Mouse (Mus musculus) CH12.LX (cell line): ENCODE measurements around the gene Scd2. TPM values are rescaled to one million over a fixed set of nuclear protein-coding genes. Genes with fewer than 3 reads are reported as not detected.
A peak's percentile ranks its signal among the peaks of the same experiment; 100 is the strongest.

Source experiments
- DNase-seq: peaks from one replicate; pipeline ENCODE4 v3.0.0-alpha.2; 2013; ENCODE audit errors: extremely low read depth
- H3K27ac ChIP-seq: 2 replicates; pipeline ENCODE4 v1.5.1; 2012; ENCODE audit warnings: low read depth, mild to moderate bottlenecking, control low read depth, moderate library complexity; ENCODE audit not compliant: insufficient read depth
- H3K27me3 ChIP-seq: replicated peaks from 2 replicates; pipeline ENCODE3; 2012; ENCODE audit warnings: inconsistent platforms
- H3K36me3 ChIP-seq, 2 experiments: replicated peaks in 1 of 2; 2 replicates each; pipeline versions ENCODE3 to v1.6.1; 2012; ENCODE audit warnings: inconsistent platforms in 1 of 2, low read length in 1 of 2, mild to moderate bottlenecking in 1 of 2, mixed read lengths in 1 of 2, moderate library complexity in 1 of 2; ENCODE audit not compliant: control insufficient read depth in 1 of 2, insufficient read depth in 1 of 2
- H3K4me1 ChIP-seq, 2 experiments: 2 replicates each; pipeline ENCODE4 v1.6.1; 2012; ENCODE audit warnings: inconsistent platforms in 1 of 2, moderate library complexity in 1 of 2; ENCODE audit not compliant: insufficient read depth in 2 of 2, control insufficient read depth in 1 of 2
- H3K4me2 ChIP-seq: 2 replicates; pipeline ENCODE4 v1.6.1; 2012; ENCODE audit warnings: low read depth, mild to moderate bottlenecking, control low read depth; ENCODE audit not compliant: poor library complexity, insufficient read depth, severe bottlenecking
- H3K4me3 ChIP-seq, 3 experiments: fragments of 150-350 bp in 1 of 3; sonication (generic) in 1 of 3; replicated peaks in 1 of 3; 2 replicates each; pipeline versions ENCODE3 to v1.5.1; 2011 to 2012; ENCODE audit warnings: low read depth in 2 of 3, low read length in 2 of 3, mild to moderate bottlenecking in 2 of 3, moderate library complexity in 2 of 3, control low read depth in 1 of 3, improper control_type of control experiment in 1 of 3, inconsistent platforms in 1 of 3, mixed read lengths in 1 of 3; ENCODE audit not compliant: poor library complexity in 1 of 3
- H3K79me2 ChIP-seq: replicated peaks from 2 replicates; pipeline ENCODE4 v1.6.1; 2012; ENCODE audit warnings: mild to moderate bottlenecking, moderate library complexity; ENCODE audit not compliant: control insufficient read depth, poor library complexity, insufficient read depth, severe bottlenecking; ENCODE audit errors: extremely low read depth
- H3K9ac ChIP-seq: 2 replicates; pipeline ENCODE4 v1.6.1; 2012; ENCODE audit warnings: low read depth, mild to moderate bottlenecking, control low read depth, moderate library complexity; ENCODE audit not compliant: insufficient read depth
- H3K9me3 ChIP-seq: replicated peaks from 2 replicates; pipeline ENCODE3; 2012; ENCODE audit warnings: low read length, inconsistent platforms, mixed read lengths
- BHLHE40 ChIP-seq: IDR thresholded peaks from 2 replicates; pipeline ENCODE4 v1.6.1; 2011; ENCODE audit warnings: mild to moderate bottlenecking, low read depth, low read length, improper control_type of control experiment
- CHD2 ChIP-seq: IDR thresholded peaks from 2 replicates; pipeline ENCODE4 v1.6.1; 2011; ENCODE audit warnings: low read length, improper control_type of control experiment
- E2F4 ChIP-seq: IDR thresholded peaks from 2 replicates; pipeline ENCODE4 v1.6.1; 2011; ENCODE audit warnings: low read depth, low read length, improper control_type of control experiment; ENCODE audit not compliant: insufficient replicate concordance
- ELF1 ChIP-seq: IDR thresholded peaks from 2 replicates; pipeline ENCODE4 v1.6.1; 2014; ENCODE audit warnings: low read depth, mild to moderate bottlenecking, inconsistent platforms, low read length, improper control_type of control experiment
- EP300 ChIP-seq: IDR thresholded peaks from 2 replicates; pipeline ENCODE4 v1.6.1; 2011; ENCODE audit warnings: low read length, improper control_type of control experiment
- ETS1 ChIP-seq: conservative IDR thresholded peaks from 2 replicates; pipeline ENCODE4 v1.6.1; 2012; ENCODE audit warnings: low read depth, mild to moderate bottlenecking, inconsistent platforms, low read length, improper control_type of control experiment, moderate library complexity
- IRF4 ChIP-seq: IDR thresholded peaks from 2 replicates; pipeline ENCODE4 v1.6.1; 2014; ENCODE audit warnings: low read depth, mild to moderate bottlenecking, inconsistent platforms, low read length, improper control_type of control experiment
- JUN ChIP-seq: IDR thresholded peaks from 2 replicates; pipeline ENCODE4 v1.6.1; 2011; ENCODE audit warnings: low read depth, mild to moderate bottlenecking, low read length, improper control_type of control experiment, moderate library complexity; ENCODE audit not compliant: insufficient read depth
- MAX ChIP-seq: IDR thresholded peaks from 2 replicates; pipeline ENCODE4 v1.6.1; 2011; ENCODE audit warnings: low read length, improper control_type of control experiment
- MXI1 ChIP-seq: IDR thresholded peaks from 2 replicates; pipeline ENCODE4 v1.6.1; 2011; ENCODE audit warnings: mild to moderate bottlenecking, low read depth, low read length, improper control_type of control experiment
- MYC ChIP-seq: IDR thresholded peaks from 2 replicates; pipeline ENCODE4 v1.6.1; 2011; ENCODE audit warnings: low read depth, mild to moderate bottlenecking, improper control_type of control experiment, low read length
- NRF1 ChIP-seq: IDR thresholded peaks from 2 replicates; pipeline ENCODE4 v1.6.1; 2014; ENCODE audit warnings: low read depth, mild to moderate bottlenecking, inconsistent platforms, low read length, improper control_type of control experiment, moderate library complexity
- POLR2A ChIP-seq: IDR thresholded peaks from 2 replicates; pipeline ENCODE4 v1.6.1; 2011; ENCODE audit warnings: low read depth, mild to moderate bottlenecking, improper control_type of control experiment, low read length
- RAD21 ChIP-seq: IDR thresholded peaks from 2 replicates; pipeline ENCODE4 v1.6.1; 2011; ENCODE audit warnings: low read depth, mild to moderate bottlenecking, low read length, improper control_type of control experiment, moderate library complexity
- SIN3A ChIP-seq: IDR thresholded peaks from 2 replicates; pipeline ENCODE4 v1.6.1; 2012; ENCODE audit warnings: low read length, improper control_type of control experiment, inconsistent platforms
- USF1 ChIP-seq: IDR thresholded peaks from 2 replicates; pipeline ENCODE4 v1.6.1; 2014; ENCODE audit warnings: low read depth, mild to moderate bottlenecking, inconsistent platforms, low read length, improper control_type of control experiment
- ZKSCAN1 ChIP-seq: IDR thresholded peaks from 2 replicates; pipeline ENCODE4 v1.6.1; 2012; ENCODE audit warnings: low read depth, inconsistent platforms, low read length, improper control_type of control experiment, borderline replicate concordance
- ZNF384 ChIP-seq: IDR thresholded peaks from 2 replicates; pipeline ENCODE4 v1.6.1; 2012; ENCODE audit warnings: low read depth, low read length, improper control_type of control experiment, inconsistent platforms
- dilution Hi-C: fragments of 300-500 bp; cut with MboI; formaldehyde crosslinking; loops from 2 replicates; pipeline ENCODE4 v1.14.3; 2020; ENCODE audit warnings: low sequenced_read_pairs; ENCODE audit not compliant: extremely low pct_unique_long_range_greater_than_20kb, extremely low pct_ligation_motif_present
- in situ Hi-C: fragments of 300-500 bp; cut with MboI; formaldehyde crosslinking; loops from 3 replicates; pipeline ENCODE4 v1.14.3; 2019; ENCODE audit warnings: low sequenced_read_pairs, low pct_ligation_motif_present, low pct_unique_long_range_greater_than_20kb, mixed read lengths
- polyA plus RNA-seq: library from polyadenylated mRNA; unstranded; fragments of >175 nt; gene quantifications from 2 replicates; pipeline ENCODE4 v1.2.1, GENCODE M21; 2012; ENCODE audit warnings: low read depth; ENCODE audit not compliant: insufficient read length
- total RNA-seq, 2 experiments: library from RNA; depleted of rRNA; stranded (reverse); fragments of 300-350 nt in 1 of 2; fragments of >200 nt in 1 of 2; gene quantifications; 2 replicates each; pipeline ENCODE4 v1.2.3; 2012 to 2014

Scd2 gene
- total and polyA plus RNA-seq, 3 experiments = 205 to 408 (median 212) TPM

- Histone ChIP-seq H3K27ac (peak overlapping the region; percentile 27), H3K4me2 (peak overlapping the region; percentile 90), H3K4me3 (peak overlapping the region; percentile 19 to 46 (median 42)), H3K4me1 (peaks cover 16 to 68% of the 10 kb centered on the region in 2 experiments), H3K9ac (peak overlapping the region; percentile 91), H3K36me3 (peaks cover 7 to 18% of the 10 kb centered on the region in 2 experiments), H3K9me3 (no peaks in the 10 kb centered on the region), H3K27me3 (no peaks in the 10 kb centered on the region), H3K79me2 (peaks cover 7% of the 10 kb centered on the region)
- peak; percentile 72 for DNase-seq
- dilution Hi-C loops = no loop called here
- in situ Hi-C loops = no loop called here
- no peak for TF ChIP-seq MYC
- no peak for TF ChIP-seq IRF4
- TF ChIP-seq E2F4 = 0 out of 2 replicates have a peak, but pooled peaks have one; percentile 73
- peak; percentile 51; the same call in 1 of the 2 replicates for TF ChIP-seq CHD2
- peak; percentile 35; the same call in 1 of the 2 replicates for TF ChIP-seq POLR2A
- TF ChIP-seq BHLHE40 = peak; percentile 73
- peak; percentile 2; the same call in 1 of the 2 replicates for TF ChIP-seq USF1
- no peak for TF ChIP-seq RAD21
- 0 out of 2 replicates have a peak, but pooled peaks have one; percentile 35 for TF ChIP-seq SIN3A
- TF ChIP-seq ELF1 = no peak
- peak; percentile 91 for TF ChIP-seq MXI1
- no peak for TF ChIP-seq ETS1
- 0 out of 2 replicates have a peak, but pooled peaks have one; percentile 52 for TF ChIP-seq MAX
- TF ChIP-seq ZNF384 = no peak
- peak; percentile 31; the same call in 1 of the 2 replicates for TF ChIP-seq EP300
- TF ChIP-seq NRF1 = 0 out of 2 replicates have a peak, but pooled peaks have one; percentile 16
Measured at GRCm38 (mm10) chr19:44257377-44257966, 36.0 kb upstream of the Scd2 start.

- Histone ChIP-seq H3K27ac (peak overlapping the region; percentile 76), H3K27me3 (no peaks in the 10 kb centered on the region), H3K4me2 (peak overlapping the region; percentile 90), H3K79me2 (peaks cover 7% of the 10 kb centered on the region), H3K9me3 (no peaks in the 10 kb centered on the region), H3K4me3 (peak overlapping the region in 2 of 3 experiments; percentile 42 to 50), H3K4me1 (peaks cover 3 to 64% of the 10 kb centered on the region in 2 experiments), H3K36me3 (peaks cover 7 to 20% of the 10 kb centered on the region in 2 experiments), H3K9ac (peak overlapping the region; percentile 91)
- in situ Hi-C loops (no loop called here), dilution Hi-C loops (no loop called here)
- TF ChIP-seq BHLHE40 = 0 out of 2 replicates have a peak, but pooled peaks have one; percentile 18
- peak; percentile 65; the same call in 1 of the 2 replicates for TF ChIP-seq ZNF384
- 0 out of 2 replicates have a peak, but pooled peaks have one; percentile 7 for TF ChIP-seq CHD2
- TF ChIP-seq JUN = no peak
- no peak for TF ChIP-seq ZKSCAN1
- TF ChIP-seq MXI1 = 0 out of 2 replicates have a peak, but pooled peaks have one; percentile 25
- 0 out of 2 replicates have a peak, but pooled peaks have one; percentile 23 for TF ChIP-seq MAX
- 0 out of 2 replicates have a peak, but pooled peaks have one; percentile 12 for TF ChIP-seq ELF1
- DNase-seq = no peak
Measured at GRCm38 (mm10) chr19:44259484-44259883, 34.0 kb upstream of the Scd2 start.
